Mouse (Mus musculus) liver, embryonic 12.5 days (tissue): ENCODE results near the gene Pip5k1a. TPM values are rescaled to one million over a fixed set of nuclear protein-coding genes. Genes with fewer than 3 reads are reported as not detected.
A peak's percentile ranks its signal among the peaks of the same experiment; 100 is the strongest.
"Not testable (repeated sequence)": the region's sequence is repeated elsewhere in the genome, so short reads cannot be mapped to it uniquely, and the experiment has no call there.

ENCODE experiments used
- ATAC-seq: fragments of 200-750 bp; cut with Nextera tagmentation; 2 replicates; pipeline ENCODE4 v1.8.0; 2017; ENCODE audit warnings: moderate number of reproducible peaks, mild to moderate bottlenecking, moderate library complexity
- H3K27ac ChIP-seq: fragments of 300-500 bp; sonication (generic); 2 replicates; pipeline ENCODE4 v1.5.1; 2016; ENCODE audit warnings: mild to moderate bottlenecking
- H3K27me3 ChIP-seq: fragments of 300-500 bp; sonication (generic); replicated peaks from 2 replicates; pipeline ENCODE4 v1.6.1; 2016; ENCODE audit warnings: mild to moderate bottlenecking, moderate library complexity
- H3K36me3 ChIP-seq: fragments of 300-500 bp; sonication (generic); 2 replicates; pipeline ENCODE4 v1.6.1; 2016; ENCODE audit warnings: mild to moderate bottlenecking, moderate library complexity
- H3K4me1 ChIP-seq: fragments of 300-500 bp; sonication (generic); 2 replicates; pipeline ENCODE4 v1.6.1; 2016
- H3K4me2 ChIP-seq: fragments of 300-500 bp; sonication (generic); 2 replicates; pipeline ENCODE4 v1.6.1; 2016; ENCODE audit warnings: mild to moderate bottlenecking, moderate library complexity
- H3K4me3 ChIP-seq: fragments of 300-500 bp; sonication (generic); 2 replicates; pipeline ENCODE4 v1.5.1; 2016; ENCODE audit warnings: mild to moderate bottlenecking, moderate library complexity
- H3K9ac ChIP-seq: fragments of 300-500 bp; sonication (generic); 2 replicates; pipeline ENCODE4 v1.6.1; 2016; ENCODE audit warnings: mild to moderate bottlenecking, moderate library complexity
- H3K9me3 ChIP-seq: fragments of 300-500 bp; sonication (generic); replicated peaks from 2 replicates; pipeline ENCODE4 v1.6.1; 2016; ENCODE audit warnings: mild to moderate bottlenecking, moderate library complexity
- WGBS: fragments of 180-500 bp; shearing (Covaris S2); methylation state at CpG from one replicate; pipeline ENCODE4 v1.1.7; 2016; ENCODE audit not compliant: insufficient replicate concordance; 5-methylcytosine and 5-hydroxymethylcytosine counted together
- polyA plus RNA-seq: library from polyadenylated mRNA; unstranded; fragments of >200 nt; fragmentation: Nextera tagmentation; extraction: Ambion mirVana; gene quantifications from 2 replicates; pipeline ENCODE4 v1.2.1, GENCODE M21; 2016

The Pip5k1a gene
- polyA plus RNA-seq, 1 experiment from 2014 or later = 11.3 TPM

- H3K27ac ChIP-seq = peak within 1 kb of the TSS; percentile 94
- H3K4me3 ChIP-seq = peak within 1 kb of the TSS; percentile 83
- H3K36me3 ChIP-seq = peaks cover 17% of the 10 kb centered on the region
- peaks cover 42% of the 10 kb centered on the region for H3K4me1 ChIP-seq
- 1% methylated on average over 54 of the region's 54 CpGs for WGBS
- H3K27me3 ChIP-seq = no peaks in the 10 kb centered on the region
- no peaks in the 10 kb centered on the region for H3K9me3 ChIP-seq
- peak within 1 kb of the TSS; percentile 85 for H3K9ac ChIP-seq
- ATAC-seq = peak; percentile 71
- peak within 1 kb of the TSS; percentile 70 for H3K4me2 ChIP-seq
Observed at GRCm38 (mm10) chr3:95110911-95111726, 4.4 kb upstream of the Pip5k1a start, which contains the start of gene Vps72. Gene Vps72 (plus strand): TSS chr3:95111022.

GRCm38 (mm10) chr3:95107898-95108297 is 1.2 kb upstream of the Pip5k1a start:
- H3K27me3 ChIP-seq = no peaks in the 10 kb centered on the region
- peaks cover 61% of the 10 kb centered on the region for H3K4me1 ChIP-seq
- ATAC-seq = no peak
- H3K27ac ChIP-seq = no peak overlapping the region
- no peak overlapping the region for H3K9ac ChIP-seq
- no peak overlapping the region for H3K4me2 ChIP-seq
- H3K4me3 ChIP-seq = no peak overlapping the region
- no peaks in the 10 kb centered on the region for H3K9me3 ChIP-seq
- peaks cover 8% of the 10 kb centered on the region for H3K36me3 ChIP-seq
- WGBS = 61% methylated on average over 2 of the region's 2 CpGs

GRCm38 (mm10) chr3:95107308-95107707 is 578 bp upstream of the Pip5k1a start:
- not testable (repeated sequence) for H3K27me3 ChIP-seq, H3K9me3 ChIP-seq, ATAC-seq
- Histone ChIP-seq H3K4me2 (peak overlapping the region; percentile 75), H3K36me3 (peaks cover 11% of the 10 kb centered on the region), H3K4me1 (peaks cover 61% of the 10 kb centered on the region), H3K9ac (peak overlapping the region; percentile 69), H3K4me3 (peak overlapping the region; percentile 91), H3K27ac (0 out of 2 replicates have a peak overlapping the region, but pooled peaks have one; percentile 74)

- H3K27me3 ChIP-seq = no peaks in the 10 kb centered on the region
- peak overlapping the region; percentile 90 for H3K27ac ChIP-seq
- H3K9me3 ChIP-seq = no peaks in the 10 kb centered on the region
- peaks cover 71% of the 10 kb centered on the region for H3K4me1 ChIP-seq
- ATAC-seq = peak; percentile 33; the same call in 1 of the 2 replicates
- peak overlapping the region; percentile 74 for H3K4me2 ChIP-seq
- H3K9ac ChIP-seq = peak overlapping the region; percentile 89
- H3K4me3 ChIP-seq = peak overlapping the region; percentile 91
- peaks cover 25% of the 10 kb centered on the region for H3K36me3 ChIP-seq
- WGBS = under 1% methylated on average over 16 of the region's 16 CpGs
Observed at GRCm38 (mm10) chr3:95105586-95106337, 968 bp downstream of the Pip5k1a start.

GRCm38 (mm10) chr3:95105121-95105520 is 1.6 kb downstream of the Pip5k1a start:
- peak overlapping the region; percentile 91 for H3K4me3 ChIP-seq
- ATAC-seq = no peak
- peaks cover 68% of the 10 kb centered on the region for H3K4me1 ChIP-seq
- no peaks in the 10 kb centered on the region for H3K9me3 ChIP-seq
- H3K4me2 ChIP-seq = peak overlapping the region; percentile 74
- peak overlapping the region; percentile 89 for H3K9ac ChIP-seq
- 9% methylated on average over 4 of the region's 4 CpGs for WGBS
- peaks cover 26% of the 10 kb centered on the region for H3K36me3 ChIP-seq
- H3K27ac ChIP-seq = peak overlapping the region; percentile 90
- H3K27me3 ChIP-seq = no peaks in the 10 kb centered on the region

- Histone ChIP-seq H3K4me1 (peaks cover 51% of the 10 kb centered on the region), H3K27me3 (no peaks in the 10 kb centered on the region), H3K4me3 (no peak overlapping the region), H3K9me3 (no peaks in the 10 kb centered on the region), H3K4me2 (no peak overlapping the region), H3K36me3 (peaks cover 57% of the 10 kb centered on the region), H3K27ac (no peak overlapping the region), H3K9ac (no peak overlapping the region)
- WGBS = 25% methylated on average over 2 of the region's 2 CpGs
- no peak for ATAC-seq
Observed at GRCm38 (mm10) chr3:95100854-95101253, 5.9 kb downstream of the Pip5k1a start.

- WGBS = 93% methylated on average over 1 of the region's 1 CpGs
- Histone ChIP-seq H3K36me3 (peaks cover 29% of the 10 kb centered on the region), H3K27me3 (no peaks in the 10 kb centered on the region), H3K9ac (no peak overlapping the region), H3K4me2 (no peak overlapping the region), H3K4me1 (no peaks in the 10 kb centered on the region), H3K27ac (no peak overlapping the region), H3K9me3 (no peaks in the 10 kb centered on the region), H3K4me3 (no peak overlapping the region)
- ATAC-seq = no peak
Observed at GRCm38 (mm10) chr3:95088071-95088470, 18.7 kb downstream of the Pip5k1a start.

GRCm38 (mm10) chr3:95071606-95072005 is 35.1 kb downstream of the Pip5k1a start:
- Histone ChIP-seq H3K36me3 (peaks cover 95% of the 10 kb centered on the region), H3K4me1 (no peaks in the 10 kb centered on the region), H3K9ac (no peak overlapping the region), H3K27me3 (no peaks in the 10 kb centered on the region), H3K4me2 (no peak overlapping the region), H3K27ac (no peak overlapping the region), H3K4me3 (no peak overlapping the region), H3K9me3 (no peaks in the 10 kb centered on the region)
- no peak for ATAC-seq
- 80% methylated on average over 2 of the region's 2 CpGs for WGBS

GRCm38 (mm10) chr3:95066570-95066969 is 40.2 kb downstream of the Pip5k1a start:
- no peak overlapping the region for H3K9ac ChIP-seq
- H3K9me3 ChIP-seq = no peaks in the 10 kb centered on the region
- no peaks in the 10 kb centered on the region for H3K27me3 ChIP-seq
- WGBS = 80% methylated on average over 11 of the region's 11 CpGs
- H3K4me2 ChIP-seq = no peak overlapping the region
- no peak overlapping the region for H3K27ac ChIP-seq
- no peak for ATAC-seq
- peaks cover 99% of the 10 kb centered on the region for H3K36me3 ChIP-seq
- no peak overlapping the region for H3K4me3 ChIP-seq
- no peaks in the 10 kb centered on the region for H3K4me1 ChIP-seq

GRCm38 (mm10) chr3:95066095-95066494 is 40.6 kb downstream of the Pip5k1a start:
- no peaks in the 10 kb centered on the region for H3K27me3 ChIP-seq
- no peak for ATAC-seq
- no peak overlapping the region for H3K27ac ChIP-seq
- H3K9me3 ChIP-seq = no peaks in the 10 kb centered on the region
- H3K36me3 ChIP-seq = peaks cover 99% of the 10 kb centered on the region
- no peaks in the 10 kb centered on the region for H3K4me1 ChIP-seq
- no peak overlapping the region for H3K4me2 ChIP-seq
- 84% methylated on average over 6 of the region's 6 CpGs for WGBS
- no peak overlapping the region for H3K4me3 ChIP-seq
- H3K9ac ChIP-seq = no peak overlapping the region

- H3K9ac ChIP-seq = no peak overlapping the region
- H3K27ac ChIP-seq = no peak overlapping the region
- H3K4me1 ChIP-seq = no peaks in the 10 kb centered on the region
- H3K4me2 ChIP-seq = no peak overlapping the region
- no peak overlapping the region for H3K4me3 ChIP-seq
- WGBS = 88% methylated on average over 1 of the region's 1 CpGs
- H3K27me3 ChIP-seq = no peaks in the 10 kb centered on the region
- no peaks in the 10 kb centered on the region for H3K9me3 ChIP-seq
- ATAC-seq = no peak
- peaks cover 99% of the 10 kb centered on the region for H3K36me3 ChIP-seq
Observed at GRCm38 (mm10) chr3:95065553-95065952, 41.2 kb downstream of the Pip5k1a start.

GRCm38 (mm10) chr3:95063741-95064140 is 43.0 kb downstream of the Pip5k1a start:
- Histone ChIP-seq H3K4me1 (no peaks in the 10 kb centered on the region), H3K27me3 (no peaks in the 10 kb centered on the region), H3K9ac (no peak overlapping the region), H3K27ac (no peak overlapping the region), H3K36me3 (peaks cover 99% of the 10 kb centered on the region), H3K4me2 (no peak overlapping the region), H3K9me3 (no peaks in the 10 kb centered on the region), H3K4me3 (no peak overlapping the region)
- 90% methylated on average over 4 of the region's 4 CpGs for WGBS
- ATAC-seq = no peak
